Mouse (Mus musculus): ENCODE measurements at regions not wholly inside any gene's neighbourhood (a gene's known extent, or its start where the extent isn't known, plus 50 kb on each side); places are given as distances from the start of the nearest gene placed in this dataset.
"Not testable (repeated sequence)": the region's sequence is repeated elsewhere in the genome, so short reads cannot be mapped to it uniquely, and the experiment has no call there.

- no peak for DNase-seq (ENCODE audit: low spot score in 2 of 2)
These were observed 53.3 kb downstream of the Kif2b start for GRCm38 (mm10) chr11:91524019-91524418.

GRCm38 (mm10) chr11:91479236-91479635 lies 98.1 kb downstream of the Kif2b start:
- DNase-seq (ENCODE audit: low spot score in 2 of 2), result no peak

GRCm38 (mm10) chr11:91463578-91464401 lies 113.6 kb downstream of the Kif2b start:
- DNase-seq (ENCODE audit: low spot score in 2 of 2), result no peak

- no peak for DNase-seq (ENCODE audit: low spot score in 2 of 2)
These were observed 115.4 kb downstream of the Kif2b start for GRCm38 (mm10) chr11:91461946-91462345.

- no peak for DNase-seq (ENCODE audit: low spot score in 2 of 2)
These were observed 135.0 kb downstream of the Kif2b start for GRCm38 (mm10) chr11:91442361-91442760.

GRCm38 (mm10) chr11:91432195-91432594 lies 145.2 kb downstream of the Kif2b start:
- DNase-seq (ENCODE audit: low spot score in 2 of 2), result no peak

GRCm38 (mm10) chr11:91426731-91427130 lies 150.6 kb downstream of the Kif2b start:
- peak; percentile 63 to 72 for DNase-seq (ENCODE audit: low spot score in 2 of 2)

- DNase-seq (ENCODE audit: low spot score in 2 of 2), result no peak
These were observed 190.2 kb downstream of the Kif2b start for GRCm38 (mm10) chr11:91387172-91387571.

- DNase-seq (ENCODE audit: low spot score in 2 of 2), result no peak
These were observed 220.3 kb downstream of the Kif2b start for GRCm38 (mm10) chr11:91357029-91357428.

- DNase-seq (ENCODE audit: low spot score in 2 of 2), result no peak
These were observed 234.7 kb downstream of the Kif2b start for GRCm38 (mm10) chr11:91342629-91343028.

- no peak for DNase-seq (ENCODE audit: low spot score in 2 of 2)
These were observed 244.3 kb downstream of the Kif2b start for GRCm38 (mm10) chr11:91333056-91333455.

- DNase-seq (ENCODE audit: low spot score in 2 of 2), result no peak
These were observed 249.8 kb downstream of the Kif2b start for GRCm38 (mm10) chr11:91327543-91327942.

- DNase-seq (ENCODE audit: low spot score in 2 of 2), result no peak
These were observed 267.1 kb downstream of the Kif2b start for GRCm38 (mm10) chr11:91310212-91310742.

GRCm38 (mm10) chr11:91289194-91290123 lies 287.9 kb downstream of the Kif2b start:
- DNase-seq (ENCODE audit: low spot score in 2 of 2), result peak; percentile 67 to 71

GRCm38 (mm10) chr11:91286376-91286775 lies 291.0 kb downstream of the Kif2b start:
- no peak for DNase-seq (ENCODE audit: low spot score in 2 of 2)

GRCm38 (mm10) chr11:91262216-91262615 lies 315.1 kb downstream of the Kif2b start:
- DNase-seq (ENCODE audit: low spot score in 2 of 2), result no peak

- not testable (repeated sequence) for DNase-seq (ENCODE audit: low spot score in 2 of 2)
These were observed 335.3 kb downstream of the Kif2b start for GRCm38 (mm10) chr11:91242061-91242460.

- DNase-seq (ENCODE audit: low spot score in 2 of 2), result no peak
These were observed 361.2 kb downstream of the Kif2b start for GRCm38 (mm10) chr11:91216158-91216557.

GRCm38 (mm10) chr11:91213104-91213503 lies 364.3 kb downstream of the Kif2b start:
- no peak for DNase-seq (ENCODE audit: low spot score in 2 of 2)

GRCm38 (mm10) chr11:91206470-91206869 lies 370.9 kb downstream of the Kif2b start:
- DNase-seq (ENCODE audit: low spot score in 2 of 2), result no peak

GRCm38 (mm10) chr11:91204416-91204815 lies 372.9 kb downstream of the Kif2b start:
- no peak for DNase-seq (ENCODE audit: low spot score in 2 of 2)

- no peak for DNase-seq (ENCODE audit: low spot score in 2 of 2)
These were observed 380.5 kb downstream of the Kif2b start for GRCm38 (mm10) chr11:91196841-91197240.

Measured in layer of hippocampus, postnatal 10 days (tissue).